ENCODE assay signal across 14 mouse cellular contexts in genomic region chr11:3483980-3484642, GRCm38 (mm10). TPM values are rescaled to one million over a fixed set of nuclear protein-coding genes. Genes with fewer than 3 reads are reported as not detected.
DNase-seq lines count a peak whose midpoint lies in the region; ATAC-seq and TF ChIP-seq lines count a peak whose summit lies in the region.
"Had no signal": no experiment of that assay in that cellular context is flagged by ENCODE, and none has a peak within 500 bp of the region (broad histone marks: within the 10 kb centered on the region; RNA-seq: fewer than 3 reads in every experiment).

No protein-coding gene starts in this region.

- H3K4me3 ChIP-seq in forebrain, postnatal 0 days (ENCODE audit: low read depth, low read length) = no peak overlapping the region
- no peak overlapping the region for H3K4me3 ChIP-seq in forebrain, embryonic 11.5 days (ENCODE audit: low read depth, low read length)
- no peak overlapping the region for H3K4me3 ChIP-seq in midbrain, embryonic 16.5 days (ENCODE audit: low read depth, low read length)
- H3K4me3 ChIP-seq in midbrain, embryonic 13.5 days (replicated peaks) = no peak overlapping the region
- H3K4me3 ChIP-seq: erythroblast, embryonic 14.5 days; heart, embryonic 12.5 days; myocyte had no signal

- H3K27ac ChIP-seq in forebrain, postnatal 0 days (ENCODE audit: low read depth, low read length) = peak overlapping the region; percentile 9
- no peak overlapping the region for H3K27ac ChIP-seq in forebrain, embryonic 11.5 days (ENCODE audit: low read depth, low read length)
- no peak overlapping the region for H3K27ac ChIP-seq in midbrain, embryonic 16.5 days (ENCODE audit: low read length)
- no peak overlapping the region for H3K27ac ChIP-seq in midbrain, embryonic 13.5 days
- H3K27ac ChIP-seq: liver, embryonic 14.5 days had no signal

- WGBS in forebrain, postnatal 0 days = 46% methylated on average over 11 of the region's 11 CpGs
- WGBS in forebrain, embryonic 11.5 days = 67% methylated on average over 11 of the region's 11 CpGs
- WGBS in midbrain, embryonic 16.5 days = 54% methylated on average over 11 of the region's 11 CpGs
- 67% methylated on average over 11 of the region's 11 CpGs for WGBS in midbrain, embryonic 13.5 days

- no peak overlapping the region for H3K4me2 ChIP-seq in forebrain, postnatal 0 days (ENCODE audit: low read depth)
- H3K4me2 ChIP-seq in forebrain, embryonic 11.5 days (ENCODE audit: low read depth, low read length, severe bottlenecking) = no peak overlapping the region
- no peak overlapping the region for H3K4me2 ChIP-seq in midbrain, embryonic 16.5 days (ENCODE audit: low read length)
- H3K4me2 ChIP-seq in midbrain, embryonic 13.5 days (replicated peaks) = no peak overlapping the region
- H3K4me2 ChIP-seq: heart, embryonic 12.5 days had no signal

- no peaks in the 10 kb centered on the region for H3K9me3 ChIP-seq in forebrain, postnatal 0 days (ENCODE audit: low read length)
- no peaks in the 10 kb centered on the region for H3K9me3 ChIP-seq in forebrain, embryonic 11.5 days (ENCODE audit: control insufficient read depth, low read length)
- no peaks in the 10 kb centered on the region for H3K9me3 ChIP-seq in midbrain, embryonic 16.5 days (replicated peaks; ENCODE audit: control insufficient read depth, low read length, poor library complexity, severe bottlenecking)
- no peaks in the 10 kb centered on the region for H3K9me3 ChIP-seq in midbrain, embryonic 13.5 days
- H3K9me3 ChIP-seq: heart, embryonic 12.5 days had no signal

- H3K4me1 ChIP-seq in forebrain, postnatal 0 days (ENCODE audit: insufficient read depth) = no peaks in the 10 kb centered on the region
- no peaks in the 10 kb centered on the region for H3K4me1 ChIP-seq in forebrain, embryonic 11.5 days (replicated peaks; ENCODE audit: control insufficient read depth, insufficient read depth, low read length)
- H3K4me1 ChIP-seq in midbrain, embryonic 16.5 days (ENCODE audit: control insufficient read depth, insufficient read depth, low read length) = no peaks in the 10 kb centered on the region; the same call in 1 of the 2 replicates
- no peaks in the 10 kb centered on the region for H3K4me1 ChIP-seq in midbrain, embryonic 13.5 days (replicated peaks)
- H3K4me1 ChIP-seq: heart, embryonic 12.5 days had no signal

- H3K36me3 ChIP-seq in forebrain, postnatal 0 days (ENCODE audit: insufficient read depth) = no peaks in the 10 kb centered on the region
- no peaks in the 10 kb centered on the region for H3K36me3 ChIP-seq in forebrain, embryonic 11.5 days (ENCODE audit: control insufficient read depth, insufficient read depth, low read length)
- H3K36me3 ChIP-seq in midbrain, embryonic 16.5 days (ENCODE audit: control insufficient read depth, insufficient read depth, low read length) = no peaks in the 10 kb centered on the region
- no peaks in the 10 kb centered on the region for H3K36me3 ChIP-seq in midbrain, embryonic 13.5 days
- H3K36me3 ChIP-seq: heart, embryonic 12.5 days had no signal

- H3K9ac ChIP-seq in forebrain, postnatal 0 days = no peak overlapping the region
- H3K9ac ChIP-seq in forebrain, embryonic 11.5 days (ENCODE audit: low read length) = no peak overlapping the region
- H3K9ac ChIP-seq in midbrain, embryonic 16.5 days (ENCODE audit: low read depth, low read length) = no peak overlapping the region
- H3K9ac ChIP-seq in midbrain, embryonic 13.5 days (replicated peaks) = no peak overlapping the region
- H3K9ac ChIP-seq: heart, embryonic 12.5 days; liver, embryonic 14.5 days had no signal

- TF ChIP-seq CTCF in forebrain, postnatal 0 days (IDR thresholded peaks at IDR 0.05; ENCODE audit: low read depth) = no peak

- ATAC-seq in forebrain, postnatal 0 days = peak; percentile 88
- ATAC-seq in forebrain, embryonic 11.5 days (replicated peaks; ENCODE audit: low FRiP score) = no peak
- peak; percentile 76 for ATAC-seq in midbrain, embryonic 16.5 days
- ATAC-seq in midbrain, embryonic 13.5 days = no peak
- ATAC-seq: CD4-positive, CD25-positive, alpha-beta regulatory T cell, adult 4 months had no signal

- no peaks in the 10 kb centered on the region for H3K27me3 ChIP-seq in forebrain, postnatal 0 days (ENCODE audit: insufficient read depth, low read length)
- H3K27me3 ChIP-seq in forebrain, embryonic 11.5 days (ENCODE audit: control insufficient read depth, insufficient read depth, low read length) = no peaks in the 10 kb centered on the region
- no peaks in the 10 kb centered on the region for H3K27me3 ChIP-seq in midbrain, embryonic 16.5 days (ENCODE audit: control insufficient read depth, insufficient read depth, low read depth, low read length)
- H3K27me3 ChIP-seq in midbrain, embryonic 13.5 days = no peaks in the 10 kb centered on the region
- H3K27me3 ChIP-seq: heart, embryonic 12.5 days had no signal

- peak; percentile 47 for DNase-seq in forebrain, postnatal 0 days
- no peak for DNase-seq in forebrain, embryonic 11.5 days (ENCODE audit: low spot score)
- DNase-seq in layer of hippocampus, postnatal 14 days (ENCODE audit: low spot score in 2 of 2) = peak; percentile 64 to 81
- DNase-seq in telencephalon, adult 2 months (ENCODE audit: low read depth, low spot score) = peak; percentile 38
- no peak for DNase-seq in heart, adult 11 months
- no peak for DNase-seq in c-Kit-positive CD71-positive TER-119-positive erythroid progenitor cells, embryonic 14.5 days (ENCODE audit: low spot score)
- DNase-seq: cerebellum, adult 11-12 months had no signal

RNA-seq across cellular contexts. Expression of gene Pla2g3, which starts 4.0 kb away (rescaled TPM):
- 21.3 and 26.2 TPM in 2 replicates for total RNA-seq in forebrain, postnatal 0 days (2014; rRNA removed)
- polyA plus RNA-seq in forebrain, postnatal 0 days (2015; fragmentation: Nextera tagmentation; extraction: Ambion mirVana) = 9.4 and 11.9 TPM in 2 replicates
- 0.45 and 0.92 TPM in 2 replicates for polyA plus RNA-seq in forebrain, embryonic 11.5 days (2014; fragmentation: Nextera tagmentation; extraction: Ambion mirVana)
- polyA plus RNA-seq in midbrain, embryonic 16.5 days (2015; fragmentation: Nextera tagmentation; extraction: Ambion mirVana) = 1.7 and 3.9 TPM in 2 replicates
- 0.52 and 0.67 TPM in 2 replicates for polyA plus RNA-seq in midbrain, embryonic 13.5 days (2015; fragmentation: Nextera tagmentation; extraction: Ambion mirVana)
- 10 to 100 TPM in 1 of 2 experiments, 1 to 10 TPM in 1; 7.1 to 13.0 TPM for total RNA-seq in layer of hippocampus, postnatal 14 days (2021)
- polyA plus RNA-seq: erythroblast, embryonic 14.5 days had no signal

RNA-seq across cellular contexts. Expression of gene Inpp5j, which starts 20.5 kb away (rescaled TPM):
- total RNA-seq in forebrain, postnatal 0 days (2014; rRNA removed) = 3.5 and 6.5 TPM in 2 replicates
- 6.6 and 9.7 TPM in 2 replicates for polyA plus RNA-seq in forebrain, postnatal 0 days (2015; fragmentation: Nextera tagmentation; extraction: Ambion mirVana)
- 0.31 and 0.47 TPM in 2 replicates for polyA plus RNA-seq in forebrain, embryonic 11.5 days (2014; fragmentation: Nextera tagmentation; extraction: Ambion mirVana)
- 8.3 and 10.3 TPM in 2 replicates for polyA plus RNA-seq in midbrain, embryonic 16.5 days (2015; fragmentation: Nextera tagmentation; extraction: Ambion mirVana)
- polyA plus RNA-seq in midbrain, embryonic 13.5 days (2015; fragmentation: Nextera tagmentation; extraction: Ambion mirVana) = 1.4 and 1.7 TPM in 2 replicates
- 10 to 100 TPM; 66.1 to 72.1 TPM for total RNA-seq in layer of hippocampus, postnatal 14 days (2021)
- polyA plus RNA-seq: erythroblast, embryonic 14.5 days had no signal

RNA-seq across cellular contexts. Expression of gene Selenom, which starts 30.4 kb away (rescaled TPM):
- 119 and 172 TPM in 2 replicates for total RNA-seq in forebrain, postnatal 0 days (2014; rRNA removed)
- polyA plus RNA-seq in forebrain, postnatal 0 days (2015; fragmentation: Nextera tagmentation; extraction: Ambion mirVana) = 224 and 227 TPM in 2 replicates
- 47.3 and 54.1 TPM in 2 replicates for polyA plus RNA-seq in forebrain, embryonic 11.5 days (2014; fragmentation: Nextera tagmentation; extraction: Ambion mirVana)
- 87.5 and 129 TPM in 2 replicates for polyA plus RNA-seq in midbrain, embryonic 16.5 days (2015; fragmentation: Nextera tagmentation; extraction: Ambion mirVana)
- polyA plus RNA-seq in midbrain, embryonic 13.5 days (2015; fragmentation: Nextera tagmentation; extraction: Ambion mirVana) = 30.3 and 32.0 TPM in 2 replicates
- total RNA-seq in layer of hippocampus, postnatal 14 days (2021) = 100 to 1,000 TPM; 229 to 234 TPM

RNA-seq across cellular contexts. Expression of gene Rnf185, which starts 31.9 kb away (rescaled TPM):
- total RNA-seq in forebrain, postnatal 0 days (2014; rRNA removed) = 35.9 and 38.8 TPM in 2 replicates
- 36.3 and 36.9 TPM in 2 replicates for polyA plus RNA-seq in forebrain, postnatal 0 days (2015; fragmentation: Nextera tagmentation; extraction: Ambion mirVana)
- polyA plus RNA-seq in forebrain, embryonic 11.5 days (2014; fragmentation: Nextera tagmentation; extraction: Ambion mirVana) = 45.9 and 47.5 TPM in 2 replicates
- 45.3 and 46.2 TPM in 2 replicates for polyA plus RNA-seq in midbrain, embryonic 16.5 days (2015; fragmentation: Nextera tagmentation; extraction: Ambion mirVana)
- 46.6 and 49.3 TPM in 2 replicates for polyA plus RNA-seq in midbrain, embryonic 13.5 days (2015; fragmentation: Nextera tagmentation; extraction: Ambion mirVana)
- 10 to 100 TPM; 22.9 to 24.9 TPM for total RNA-seq in layer of hippocampus, postnatal 14 days (2021)

RNA-seq across cellular contexts. Expression of gene Smtn, which starts 56.3 kb away (rescaled TPM):
- total RNA-seq in forebrain, postnatal 0 days (2014; rRNA removed) = 3.9 and 7.9 TPM in 2 replicates
- polyA plus RNA-seq in forebrain, postnatal 0 days (2015; fragmentation: Nextera tagmentation; extraction: Ambion mirVana) = 8.1 and 8.7 TPM in 2 replicates
- polyA plus RNA-seq in forebrain, embryonic 11.5 days (2014; fragmentation: Nextera tagmentation; extraction: Ambion mirVana) = 43.8 and 44.3 TPM in 2 replicates
- 14.2 and 14.7 TPM in 2 replicates for polyA plus RNA-seq in midbrain, embryonic 16.5 days (2015; fragmentation: Nextera tagmentation; extraction: Ambion mirVana)
- polyA plus RNA-seq in midbrain, embryonic 13.5 days (2015; fragmentation: Nextera tagmentation; extraction: Ambion mirVana) = 15.5 and 18.2 TPM in 2 replicates
- 10 to 100 TPM; 11.5 to 16.1 TPM for total RNA-seq in layer of hippocampus, postnatal 14 days (2021)

Comparison
In these comparisons a context has a peak if more than half of its experiments do, and no peak if none do; other contexts are left out.
1. ATAC-seq: peak in forebrain, postnatal 0 days (single experiment) and midbrain, embryonic 16.5 days (single experiment); none in forebrain, embryonic 11.5 days (single experiment) and midbrain, embryonic 13.5 days (single experiment).
2. DNase-seq: peak in forebrain, postnatal 0 days (single experiment), layer of hippocampus, postnatal 14 days (2 of 2) and telencephalon, adult 2 months (single experiment); none in forebrain, embryonic 11.5 days (single experiment), heart, adult 11 months (single experiment) and c-Kit-positive CD71-positive TER-119-positive erythroid progenitor cells, embryonic 14.5 days (single experiment).